Mouse (Mus musculus) heart, postnatal 0 days (tissue): Measurements from ENCODE around the gene Dtl. TPM values are rescaled to one million over a fixed set of nuclear protein-coding genes. Genes with fewer than 3 reads are reported as not detected.

Experiments
- ATAC-seq: fragments of 200-750 bp; cut with Nextera tagmentation; 2 replicates; pipeline ENCODE4 v1.8.0; 2017; ENCODE audit warnings: low read depth, moderate number of reproducible peaks, moderate library complexity; ENCODE audit not compliant: insufficient read depth
- DNase-seq: peaks from one replicate; pipeline ENCODE4 v3.0.0-alpha.2; 2016; ENCODE audit warnings: low spot score
- H3K27ac ChIP-seq: fragments of 300-500 bp; sonication (generic); 2 replicates; pipeline ENCODE4 v1.5.1; 2014; ENCODE audit warnings: low read depth, mild to moderate bottlenecking
- H3K27me3 ChIP-seq: fragments of 300-500 bp; sonication (generic); 2 replicates; pipeline ENCODE4 v1.6.1; 2014; ENCODE audit warnings: low read length, mixed read lengths; ENCODE audit not compliant: control insufficient read depth, insufficient read depth
- H3K36me3 ChIP-seq: fragments of 300-500 bp; sonication (generic); replicated peaks from 2 replicates; pipeline ENCODE4 v1.6.1; 2014; ENCODE audit warnings: low read length, mixed read lengths; ENCODE audit not compliant: control insufficient read depth, insufficient read depth
- H3K4me1 ChIP-seq: fragments of 300-500 bp; sonication (generic); 2 replicates; pipeline ENCODE4 v1.6.1; 2014; ENCODE audit warnings: antibody characterized with exemption; ENCODE audit not compliant: control insufficient read depth, insufficient read depth
- H3K4me2 ChIP-seq: fragments of 300-500 bp; sonication (generic); 2 replicates; pipeline ENCODE4 v1.6.1; 2014; ENCODE audit warnings: low read depth, mild to moderate bottlenecking, low read length, moderate library complexity
- H3K4me3 ChIP-seq: fragments of 300-500 bp; sonication (generic); 2 replicates; pipeline ENCODE4 v1.5.1; 2014; ENCODE audit warnings: low read depth, low read length
- H3K9ac ChIP-seq: fragments of 300-500 bp; sonication (generic); replicated peaks from 2 replicates; pipeline ENCODE4 v1.6.1; 2014; ENCODE audit warnings: low read depth, low read length, mixed read lengths
- H3K9me3 ChIP-seq: fragments of 300-500 bp; sonication (generic); replicated peaks from 2 replicates; pipeline ENCODE4 v1.6.1; 2016; ENCODE audit warnings: low read length; ENCODE audit not compliant: control insufficient read depth
- CTCF ChIP-seq: IDR thresholded peaks from 2 replicates; pipeline ENCODE4 v1.5.1; 2016; ENCODE audit warnings: antibody characterized with exemption, control low read depth, low read depth
- EP300 ChIP-seq: IDR thresholded peaks from 2 replicates; pipeline ENCODE4 v1.6.1; 2016; ENCODE audit warnings: antibody characterized with exemption, low read depth
- WGBS: fragments of 180-500 bp; shearing (Covaris S2); extraction: QIAGEN DNeasy Blood & Tissue Kit; methylation state at CpG from one replicate; pipeline ENCODE4 v1.1.7; 2014; 5-methylcytosine and 5-hydroxymethylcytosine counted together
- polyA plus RNA-seq: library from polyadenylated mRNA; unstranded; fragments of >200 nt; fragmentation: Nextera tagmentation; extraction: Ambion mirVana; gene quantifications from 2 replicates; pipeline ENCODE4 v1.2.1, GENCODE M21; 2015
- total RNA-seq: library from RNA; depleted of rRNA; stranded (reverse); fragments of >200 nt; gene quantifications from 2 replicates; pipeline ENCODE4 v1.2.3, GENCODE M21; 2014; ENCODE audit warnings: low replicate concordance; rRNA removed

The Dtl gene
- total and polyA plus RNA-seq, 2 experiments from 2014 or later: 6.2 to 7.6 TPM

DNA sequence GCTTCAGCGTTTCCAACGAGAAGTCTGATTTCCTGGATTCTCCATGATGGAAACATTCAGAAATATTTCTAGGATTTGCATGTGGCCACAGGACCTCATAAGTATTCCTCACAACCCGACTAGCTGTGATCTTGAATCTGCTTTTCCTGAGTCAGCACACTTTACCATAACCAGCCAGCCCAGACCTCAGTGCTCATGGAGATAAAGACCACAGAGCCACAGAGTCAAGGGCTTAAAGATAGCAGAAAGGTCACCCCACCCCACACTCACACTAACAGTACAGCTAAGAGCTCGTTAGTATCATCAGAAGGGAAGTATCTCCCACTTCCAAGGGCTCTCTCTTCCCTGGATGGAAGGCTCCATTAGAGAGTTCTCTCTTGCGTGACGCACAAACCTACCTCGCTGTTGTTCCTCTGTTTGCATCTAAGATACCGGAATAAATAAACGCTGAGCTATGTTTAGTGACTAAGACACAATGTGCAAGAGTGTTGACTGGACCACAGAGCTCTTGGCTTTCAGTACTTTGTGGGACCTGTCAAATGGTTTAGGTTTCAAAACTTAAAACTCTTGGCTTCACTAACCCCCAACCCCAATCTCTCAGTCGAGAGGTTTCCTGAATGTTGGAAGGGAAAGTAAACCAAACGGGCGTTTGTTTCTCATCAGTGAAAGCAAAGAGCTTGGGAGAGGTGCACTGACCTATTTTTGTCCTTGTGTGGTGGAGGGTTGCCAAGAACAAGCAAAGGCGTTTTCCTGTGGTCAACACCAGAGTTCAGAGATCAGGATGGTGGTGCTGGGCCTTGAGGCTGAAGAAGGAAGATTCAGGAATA is 81.7 kb downstream of the Dtl start:
- H3K4me3 ChIP-seq: no peak overlapping the region
- DNase-seq: peak; percentile 74
- 22% methylated on average over 13 of the region's 13 CpGs for WGBS

DNA sequence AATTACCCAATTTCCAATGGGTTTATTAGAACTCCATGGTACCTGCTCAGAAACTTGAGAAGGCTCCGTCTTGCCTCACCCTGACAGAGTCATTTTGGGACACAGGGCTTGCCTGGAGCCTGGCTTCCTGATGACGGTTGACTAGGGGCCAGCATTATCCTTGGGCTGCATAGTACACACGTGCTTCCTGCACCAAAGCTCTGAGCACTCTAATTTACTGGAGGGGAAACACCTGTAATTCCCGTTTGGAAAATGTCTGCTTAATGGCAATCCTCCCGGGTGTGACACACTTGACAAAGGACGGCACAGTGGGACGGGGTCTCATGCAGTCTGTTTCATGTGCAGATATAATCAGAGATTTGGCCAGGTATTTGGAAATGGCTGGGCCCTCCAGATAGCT is 84.9 kb downstream of the Dtl start:
- 0 out of 2 replicates have a peak overlapping the region, but pooled peaks have one; percentile 16 for H3K27ac ChIP-seq

More for the DNA sequence above, 81.7 kb downstream of the Dtl start:
- H3K36me3 ChIP-seq: no peaks in the 10 kb centered on the region
- H3K9me3 ChIP-seq: no peaks in the 10 kb centered on the region
- H3K4me2 ChIP-seq: peak overlapping the region; percentile 25
- H3K27ac ChIP-seq: peak overlapping the region; percentile 87
- peaks cover 27% of the 10 kb centered on the region for H3K4me1 ChIP-seq
- no peaks in the 10 kb centered on the region for H3K27me3 ChIP-seq
- ATAC-seq: peak; percentile 69
- no peak overlapping the region for H3K9ac ChIP-seq
- peak; percentile 62; the same call in 1 of the 2 replicates for TF ChIP-seq EP300
- TF ChIP-seq CTCF: no peak

More for the DNA sequence above, 84.9 kb downstream of the Dtl start:
- H3K27me3 ChIP-seq: no peaks in the 10 kb centered on the region
- H3K4me3 ChIP-seq: no peak overlapping the region
- no peak for DNase-seq
- H3K36me3 ChIP-seq: no peaks in the 10 kb centered on the region
- peaks cover 27% of the 10 kb centered on the region for H3K4me1 ChIP-seq
- H3K4me2 ChIP-seq: no peak overlapping the region
- ATAC-seq: peak; percentile 47
- 61% methylated on average over 7 of the region's 7 CpGs for whole genome bisulfite sequencing
- H3K9me3 ChIP-seq: no peaks in the 10 kb centered on the region
- H3K9ac ChIP-seq: no peak overlapping the region
- peak; percentile 89 for TF ChIP-seq EP300
- no peak for TF ChIP-seq CTCF

Other genes starting within 250 kb of the Dtl start
- 5.3 and 11.4 TPM in 2 replicates for gene Tmem206, start 249.6 kb downstream of the Dtl start, total RNA-seq
- gene Tmem206, start 249.6 kb downstream of the Dtl start, polyA plus RNA-seq: 10.4 and 10.9 TPM in 2 replicates
- 109 and 125 TPM in 2 replicates for gene Ppp2r5a, start 172.3 kb downstream of the Dtl start, total RNA-seq
- 29.8 and 31.4 TPM in 2 replicates for gene Ppp2r5a, start 172.3 kb downstream of the Dtl start, polyA plus RNA-seq
- gene Ints7, start 92 bp upstream of the Dtl start, total RNA-seq: 33.2 and 33.8 TPM in 2 replicates
- gene Ints7, start 92 bp upstream of the Dtl start, polyA plus RNA-seq: 14.1 and 15.1 TPM in 2 replicates
- 25.0 and 32.7 TPM in 2 replicates for gene Lpgat1, start 142.3 kb upstream of the Dtl start, total RNA-seq
- gene Lpgat1, start 142.3 kb upstream of the Dtl start, polyA plus RNA-seq: 31.3 and 37.5 TPM in 2 replicates
- 14.8 and 28.2 TPM in 2 replicates for gene Nek2, start 245.9 kb upstream of the Dtl start, total RNA-seq
- gene Nek2, start 245.9 kb upstream of the Dtl start, polyA plus RNA-seq: 9.4 and 11.7 TPM in 2 replicates